Mouse (Mus musculus) layer of hippocampus, postnatal 25 days (tissue): ENCODE results near the gene Aurka. TPM values are rescaled to one million over a fixed set of nuclear protein-coding genes. Genes with fewer than 3 reads are reported as not detected.

Experiments used
- DNase-seq, 2 experiments: peaks; one replicate each; pipeline ENCODE4 v3.0.0; 2022; ENCODE audit warnings: mixed read lengths in 2 of 2, low spot score in 1 of 2; ENCODE audit errors: extremely low spot score in 1 of 2
- total RNA-seq, 2 experiments: library from RNA; stranded (reverse); gene quantifications; 2 replicates each; pipeline ENCODE4 v1.2.3; 2021

The Aurka gene
- total RNA-seq, 2 experiments from 2014 or later: 1.9 to 2.2 TPM

DNA sequence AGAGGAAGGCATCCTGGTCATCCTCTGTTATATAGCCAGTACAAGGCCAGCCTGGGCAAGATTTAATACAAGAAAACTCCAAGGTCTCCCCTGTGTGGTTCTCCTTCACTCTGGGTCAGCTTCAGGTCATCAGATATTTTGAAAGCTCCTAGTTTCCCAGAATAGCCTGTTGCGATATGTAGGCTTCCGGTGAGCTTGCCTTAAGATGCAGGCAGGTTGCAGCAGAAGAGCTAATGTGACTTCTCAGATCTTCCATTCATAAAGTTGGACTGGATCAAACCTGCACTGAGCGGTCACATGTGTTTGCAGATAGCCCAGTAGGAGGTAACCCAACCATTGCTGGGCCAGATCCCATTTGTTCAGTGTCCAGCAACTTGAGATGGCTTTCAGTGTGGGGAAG is 14.4 kb upstream of the Aurka start:
- DNase-seq: no peak

DNA sequence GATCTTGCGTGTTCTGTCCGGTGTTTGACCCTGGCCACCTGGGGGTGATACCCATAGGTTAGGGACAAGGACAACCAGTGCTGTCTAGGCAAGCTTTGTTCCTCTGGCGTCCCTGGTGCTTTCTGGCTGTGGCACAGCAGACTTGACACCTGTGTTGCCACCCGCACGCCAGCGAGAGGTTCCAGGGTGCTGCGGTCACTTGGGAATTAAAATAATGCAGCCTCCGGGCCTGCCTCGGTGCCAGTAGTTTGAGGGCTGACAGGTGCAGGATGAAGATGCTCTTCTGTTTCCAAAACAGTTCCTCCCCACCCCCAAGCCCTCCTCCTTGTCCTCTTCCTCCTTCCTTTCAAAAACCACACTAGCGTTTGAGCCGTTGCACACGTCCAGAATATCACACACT is 11.6 kb upstream of the Aurka start:
- no peak for DNase-seq

DNA sequence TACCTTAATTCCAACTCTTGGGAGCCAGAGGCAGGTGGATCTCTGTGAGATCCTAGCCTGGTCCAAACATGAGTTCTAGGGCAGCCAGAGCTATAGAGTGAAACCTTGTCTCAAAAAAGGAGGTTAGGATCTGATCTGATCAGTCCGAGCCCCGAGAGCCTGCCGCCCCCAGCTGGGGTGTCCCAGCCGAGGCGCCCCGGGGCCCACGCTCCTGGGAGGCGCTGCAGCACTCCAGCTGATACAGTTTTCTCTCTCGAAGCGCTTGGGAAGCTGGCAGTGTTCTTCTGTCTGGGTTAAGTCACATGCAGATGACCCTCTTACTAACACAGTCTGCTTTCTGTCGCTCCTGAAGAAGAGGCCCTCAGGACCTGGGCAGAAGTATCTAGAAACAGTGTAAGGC is 11.0 kb upstream of the Aurka start:
- DNase-seq: no peak

DNA sequence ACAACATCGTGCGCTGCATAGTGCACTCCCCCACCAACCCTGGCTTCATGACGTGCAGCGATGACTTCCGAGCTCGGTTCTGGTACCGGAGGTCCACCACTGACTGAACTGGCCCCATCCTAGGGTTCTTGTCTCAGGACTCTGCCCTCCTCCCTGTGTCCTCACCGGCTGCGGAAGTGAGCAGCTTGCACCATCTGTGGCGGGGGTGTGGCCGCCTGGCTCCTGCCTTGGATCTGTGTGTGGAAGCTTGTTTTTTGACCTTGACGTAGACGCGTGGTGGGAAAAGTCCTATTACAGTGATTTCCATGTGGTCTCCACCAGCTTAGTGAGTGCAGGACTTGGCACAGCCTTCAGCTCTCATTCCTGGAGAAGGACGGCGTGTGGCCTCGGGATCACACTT is 10.2 kb upstream of the Aurka start:
- DNase-seq: no peak

DNA sequence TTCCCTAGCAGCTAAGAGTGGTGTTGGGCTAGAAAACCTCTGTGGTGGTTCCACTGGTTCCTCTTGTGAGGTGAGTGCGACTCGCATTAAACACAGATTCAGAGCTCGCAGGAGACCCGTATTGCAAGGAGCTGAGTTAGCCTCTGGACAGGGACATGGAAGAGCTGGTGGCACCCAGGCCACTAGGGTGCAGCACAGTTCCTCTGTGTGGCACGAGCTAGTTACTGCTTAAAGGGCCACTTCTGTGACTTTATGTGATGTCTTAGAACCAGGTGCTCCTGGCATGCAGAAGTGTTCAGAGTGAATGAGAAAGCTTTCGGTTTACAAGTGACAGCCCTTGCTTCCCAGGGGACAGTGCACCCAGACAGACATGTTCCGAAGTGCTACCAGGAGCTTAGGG is 8.0 kb upstream of the Aurka start:
- peak in 1 of 2 experiments; percentile 49 for DNase-seq

DNA sequence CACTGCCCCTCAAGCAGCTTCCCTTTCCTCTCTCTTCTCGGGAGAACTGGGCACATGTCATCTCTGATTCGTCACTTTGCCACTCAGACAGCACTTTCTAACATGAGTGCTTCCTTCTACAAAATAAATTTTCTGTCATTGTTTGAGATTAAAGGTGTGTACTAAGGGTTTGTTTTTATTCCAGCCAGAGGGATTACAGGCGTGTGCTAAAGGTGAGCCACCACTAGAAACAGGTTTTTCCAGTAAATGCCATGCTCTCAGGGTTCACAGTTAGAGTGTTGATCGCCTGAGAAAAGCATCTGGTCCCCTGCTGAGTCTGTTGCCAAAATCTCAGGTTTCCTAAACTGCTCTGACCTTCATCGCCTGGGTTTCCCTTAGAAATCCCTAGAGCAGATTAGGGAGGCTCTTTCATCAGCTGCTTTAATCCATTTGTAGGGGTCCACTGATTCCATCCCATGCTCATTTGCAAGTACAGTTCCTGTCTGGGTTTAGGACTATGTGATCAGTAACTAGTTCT is 6.7 kb upstream of the Aurka start:
- no peak for DNase-seq

DNA sequence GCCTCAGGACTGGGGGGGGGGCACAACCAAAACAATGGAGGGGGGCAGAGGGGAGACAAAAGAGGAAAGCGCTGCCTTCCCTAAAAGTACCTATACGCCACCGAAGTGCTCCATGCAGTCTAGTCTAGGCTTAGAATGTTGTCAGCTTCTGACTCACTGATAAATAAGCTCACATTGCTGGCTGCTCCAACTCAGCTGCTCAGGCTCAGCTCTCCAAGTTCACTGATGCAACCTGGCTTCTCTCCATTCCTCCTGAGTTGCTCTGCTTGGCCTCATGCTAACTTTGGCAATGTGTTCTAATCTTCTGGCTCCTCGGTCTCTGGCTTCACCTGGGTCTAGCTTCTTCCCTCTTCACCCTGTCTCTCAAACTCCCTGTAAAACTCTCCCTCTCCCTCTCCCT is 6.2 kb upstream of the Aurka start:
- DNase-seq: no peak

DNA sequence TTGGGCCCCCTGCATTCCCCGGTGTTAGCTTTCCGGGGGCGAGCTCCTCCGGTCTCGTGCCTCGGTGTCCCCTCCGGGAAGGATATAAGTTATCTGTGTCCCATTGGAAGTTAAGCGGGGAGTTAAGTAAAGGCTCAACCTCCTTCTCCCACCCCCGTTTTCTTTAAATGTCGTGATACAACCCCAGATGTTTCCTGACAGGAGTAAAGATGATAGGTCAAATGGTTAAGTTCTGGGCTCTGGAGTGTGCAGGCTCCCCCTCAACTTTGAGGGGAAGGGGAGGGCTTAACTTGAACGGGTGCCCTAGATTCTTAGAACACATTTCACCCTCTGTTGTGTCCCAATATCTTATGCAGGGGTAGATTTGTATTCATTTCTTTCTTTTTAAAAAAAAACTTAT is 923 bp upstream of the Aurka start:
- DNase-seq: no peak

DNA sequence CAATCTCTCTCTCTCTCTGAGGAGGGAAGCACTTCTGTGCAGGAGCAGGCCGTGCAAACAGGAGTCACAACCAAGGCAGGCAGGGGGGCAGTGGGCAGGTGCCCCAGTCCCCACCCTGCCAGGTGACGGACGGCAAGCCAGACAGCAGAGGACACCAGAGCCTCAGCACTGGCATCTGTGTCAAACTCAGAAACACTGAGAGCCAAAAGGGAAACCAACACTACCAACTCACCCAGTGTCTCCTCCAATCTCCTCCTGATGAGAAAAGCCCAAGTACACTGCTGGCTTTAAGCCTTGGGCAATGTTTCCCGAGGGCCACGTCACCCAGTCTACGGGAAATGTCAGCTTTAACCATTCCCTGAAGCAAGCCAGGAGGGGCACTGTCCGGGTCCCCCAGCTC is 7.2 kb downstream of the Aurka start:
- no peak for DNase-seq

DNA sequence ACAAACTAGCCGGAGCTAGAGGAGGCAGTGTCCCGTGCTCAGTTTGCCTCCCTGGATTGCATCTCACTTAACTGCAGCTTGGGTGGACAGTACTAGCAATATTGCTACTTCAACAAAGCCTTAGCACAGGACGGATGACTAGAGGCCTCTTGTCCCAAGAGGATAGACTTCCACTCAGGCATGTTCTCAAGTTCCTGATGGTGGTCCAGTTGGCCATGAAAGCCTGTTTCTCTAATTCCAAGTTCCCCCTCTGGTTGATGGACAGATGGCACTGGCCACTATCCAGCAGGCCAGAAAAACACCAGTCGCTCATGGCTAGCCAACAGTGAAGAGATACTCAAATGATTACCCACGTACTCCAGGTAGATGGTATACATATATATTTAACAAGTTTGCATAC is 14.5 kb downstream of the Aurka start:
- no peak for DNase-seq

DNA sequence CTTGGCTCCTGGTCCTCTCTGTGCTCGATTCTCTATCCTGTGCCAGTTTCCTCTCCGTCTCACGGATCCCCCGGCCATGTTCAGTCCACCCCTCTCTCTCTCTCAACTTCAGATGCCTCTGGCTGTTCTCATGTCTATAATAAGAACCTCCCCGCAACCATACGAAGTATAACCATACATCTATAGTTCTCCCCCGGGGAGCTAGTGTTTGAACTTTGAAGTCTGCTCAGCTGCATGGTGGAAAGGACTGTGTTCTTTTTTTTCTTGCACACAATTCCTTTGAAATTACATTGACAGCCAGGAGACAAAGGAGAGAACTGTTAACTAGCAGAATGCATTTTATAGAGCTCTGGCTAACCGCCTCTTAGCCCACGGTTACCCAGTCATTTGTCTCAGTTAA is 15.6 kb downstream of the Aurka start:
- DNase-seq: no peak

DNA sequence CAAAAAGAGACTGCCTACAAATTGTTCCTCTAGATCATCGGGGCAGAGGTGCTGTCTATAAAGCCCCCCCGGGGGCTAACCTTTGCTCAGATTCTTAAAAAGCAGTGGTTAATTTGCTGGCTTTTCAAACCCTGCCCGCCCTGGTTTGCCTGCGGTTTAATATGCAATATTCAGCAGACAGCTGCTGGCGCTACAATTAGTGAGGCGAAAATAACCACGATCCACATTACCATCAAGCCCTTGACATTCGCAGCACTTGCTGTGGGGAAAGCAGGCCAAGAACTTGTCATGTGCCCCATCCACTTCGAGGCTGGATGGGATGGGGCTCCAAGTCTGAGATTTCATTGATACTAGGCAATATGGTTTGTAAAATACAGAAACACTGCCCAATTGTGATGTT is 17.1 kb downstream of the Aurka start:
- DNase-seq: no peak

DNA sequence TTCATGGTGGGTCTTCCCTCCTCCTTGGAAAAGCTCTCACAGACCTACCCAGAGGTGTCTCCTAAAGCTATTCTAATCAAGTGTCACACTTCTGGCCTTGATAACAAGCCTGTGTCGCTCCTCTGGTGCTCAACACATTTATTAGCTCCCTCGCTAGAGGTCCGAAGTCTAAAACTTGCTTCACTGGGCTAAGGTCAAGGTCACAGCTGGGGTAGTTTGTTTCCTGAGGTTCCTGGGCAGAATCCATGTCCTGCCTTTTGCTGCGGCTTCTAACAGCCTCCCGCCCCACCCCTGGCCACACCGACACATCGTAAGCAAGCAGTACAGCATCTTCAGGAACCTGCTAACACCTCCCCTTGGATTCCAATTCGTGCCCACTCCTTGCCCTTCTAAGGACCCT is 19.6 kb downstream of the Aurka start:
- no peak for DNase-seq

DNA sequence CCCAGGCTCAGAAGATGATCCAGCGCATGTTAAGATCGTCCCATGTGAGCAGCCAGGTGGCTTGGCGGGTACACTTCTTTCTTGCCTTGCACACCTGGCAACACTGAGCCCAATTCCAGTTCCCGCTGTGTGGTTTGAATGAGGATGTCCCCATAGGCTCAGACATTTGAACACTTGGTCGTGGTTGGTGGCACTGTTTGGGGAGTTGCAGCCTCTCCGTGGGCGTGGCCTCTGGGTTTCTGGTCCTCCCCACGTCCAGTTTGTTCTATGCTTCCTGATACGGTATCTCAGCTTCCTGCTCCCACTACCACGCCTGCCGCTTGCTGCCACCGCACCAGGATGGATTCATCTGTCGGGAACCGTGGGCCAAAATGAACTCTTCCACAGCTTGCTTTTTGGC is 20.6 kb downstream of the Aurka start:
- no peak for DNase-seq

DNA sequence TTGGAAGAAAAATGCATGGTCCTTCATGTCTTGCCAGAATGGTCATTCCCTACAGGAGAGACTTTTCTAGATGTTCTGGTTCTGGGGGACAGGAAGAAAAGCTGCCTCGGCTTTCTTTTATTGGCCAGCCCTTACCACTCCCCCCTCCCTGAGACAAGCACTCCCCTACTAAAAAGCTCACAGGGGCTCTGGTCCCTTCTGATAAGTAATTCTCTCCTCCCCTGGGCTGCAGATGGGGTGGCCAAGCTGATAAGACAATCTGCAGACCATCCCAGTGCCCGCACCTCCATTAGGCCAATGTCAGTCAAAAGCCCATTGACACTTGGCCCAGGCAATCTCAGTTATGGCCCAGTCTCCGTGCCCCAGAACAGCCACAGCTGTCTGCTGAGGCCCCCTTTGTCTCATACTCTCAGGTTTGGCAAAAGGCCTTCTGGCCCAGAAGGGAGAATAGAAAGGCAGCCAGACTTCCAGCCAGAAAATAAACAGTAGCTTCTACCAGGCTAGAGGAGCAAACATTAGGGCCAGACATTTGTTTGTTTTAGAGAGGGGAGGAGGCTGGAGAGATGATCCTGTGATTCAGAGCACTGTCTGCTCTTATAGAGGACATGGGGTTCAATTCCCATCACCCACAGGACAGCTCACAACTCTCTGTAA is 21.9 kb downstream of the Aurka start:
- no peak for DNase-seq

DNA sequence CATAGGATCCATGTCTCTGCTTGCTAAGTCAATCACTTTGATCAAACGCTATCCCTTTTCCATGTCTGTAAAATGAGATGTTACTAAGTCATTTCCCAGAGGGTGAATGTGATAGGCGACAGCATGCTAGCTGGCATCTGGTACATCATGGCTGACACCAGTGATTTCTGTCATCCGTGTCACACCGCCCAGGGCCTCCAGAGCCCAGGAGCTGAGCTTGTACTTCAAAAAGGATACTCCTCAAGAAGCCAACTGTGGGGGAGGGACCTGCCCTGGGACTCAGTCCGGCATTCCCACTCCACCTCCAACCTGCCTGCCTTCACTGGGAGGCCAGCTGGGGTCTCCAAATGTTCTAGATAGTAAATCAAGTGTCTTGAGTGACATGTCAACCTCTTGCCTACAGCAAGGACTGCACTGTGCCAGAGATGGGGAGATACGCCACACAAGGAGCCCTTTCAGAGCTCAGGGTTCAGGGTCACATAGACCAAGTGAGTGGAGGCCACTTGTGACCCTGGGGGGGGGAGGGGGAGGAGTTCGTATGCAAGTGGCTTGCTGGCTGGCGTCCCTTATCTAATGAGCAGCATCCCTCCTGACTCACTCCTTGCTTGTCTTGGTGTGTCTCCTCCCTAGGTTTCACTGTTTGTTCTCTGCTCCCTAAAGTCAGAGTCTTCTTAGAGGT is 23.3 kb downstream of the Aurka start:
- no peak for DNase-seq

DNA sequence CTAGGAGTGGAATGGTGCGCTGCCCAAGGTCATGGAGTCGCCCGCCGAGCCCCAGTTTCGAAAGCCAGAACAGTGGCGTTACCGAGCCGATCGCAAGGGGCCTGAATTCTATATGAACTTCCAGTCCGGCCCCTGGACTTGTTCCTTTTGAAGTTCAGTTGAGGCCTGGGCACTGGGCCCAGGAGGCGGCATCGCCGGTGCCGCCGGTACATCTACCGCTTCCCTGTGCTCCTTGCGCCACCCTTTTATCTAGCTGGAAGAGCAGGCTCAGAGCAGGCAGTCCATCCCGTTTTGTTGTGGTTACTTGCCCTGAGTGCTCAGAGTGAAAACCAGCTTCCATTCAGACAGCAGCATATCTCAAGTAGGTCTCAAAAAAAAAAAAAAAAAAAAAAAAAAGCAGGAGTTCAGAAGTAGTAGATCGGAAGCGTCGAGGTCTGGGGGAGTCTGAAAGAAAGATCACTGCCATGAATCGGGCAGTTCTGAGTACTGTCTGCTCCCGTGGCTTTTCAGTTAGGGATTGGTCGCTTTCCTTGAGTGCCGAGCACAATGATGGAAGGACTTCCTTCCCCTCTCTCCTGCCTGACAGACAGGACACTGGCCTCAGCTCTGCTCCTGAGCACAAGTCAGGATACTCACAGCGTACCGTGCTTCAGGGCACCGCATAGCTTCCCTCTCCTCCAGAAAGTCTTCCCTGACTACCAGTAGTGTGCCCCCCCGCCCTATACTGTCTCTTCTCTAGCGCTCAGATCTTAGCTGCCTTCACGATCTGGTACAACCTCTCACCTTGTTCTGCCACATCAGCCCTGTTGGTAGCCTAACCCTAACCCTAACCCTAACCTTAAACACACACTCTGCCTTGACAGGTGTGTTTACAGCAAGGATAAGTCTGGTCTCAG is 24.1 kb downstream of the Aurka start:
- no peak for DNase-seq

DNA sequence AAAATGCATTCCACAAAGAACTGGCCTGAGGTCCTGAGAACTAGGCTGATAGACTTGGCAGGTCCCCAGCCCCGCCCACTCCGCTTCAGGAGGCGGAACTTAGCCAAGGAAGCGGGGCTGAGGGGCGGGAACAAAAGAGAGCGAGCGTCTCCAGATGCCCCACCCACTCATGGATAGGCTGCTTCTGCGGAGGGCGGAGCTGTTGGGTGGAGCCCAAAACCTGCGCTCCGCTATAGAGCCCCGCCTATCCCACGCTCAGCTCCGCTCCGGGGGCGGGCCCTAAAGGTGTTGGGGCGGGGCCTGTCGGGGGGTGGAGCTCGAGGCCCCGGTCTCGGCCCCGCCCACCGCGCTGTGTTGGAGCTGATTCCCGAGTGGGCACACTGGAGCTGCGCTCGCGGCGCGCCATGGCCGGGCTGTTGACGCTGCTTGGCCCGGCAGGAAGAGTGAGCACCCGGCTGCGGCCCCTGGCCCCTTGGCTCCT is 25.0 kb downstream of the Aurka start, which contains the start of gene Fam210b:
TSS of gene Fam210b (plus strand) at position 308 of the 481 bp plus-strand sequence.
- peak; percentile 88 to 90 for DNase-seq

DNA sequence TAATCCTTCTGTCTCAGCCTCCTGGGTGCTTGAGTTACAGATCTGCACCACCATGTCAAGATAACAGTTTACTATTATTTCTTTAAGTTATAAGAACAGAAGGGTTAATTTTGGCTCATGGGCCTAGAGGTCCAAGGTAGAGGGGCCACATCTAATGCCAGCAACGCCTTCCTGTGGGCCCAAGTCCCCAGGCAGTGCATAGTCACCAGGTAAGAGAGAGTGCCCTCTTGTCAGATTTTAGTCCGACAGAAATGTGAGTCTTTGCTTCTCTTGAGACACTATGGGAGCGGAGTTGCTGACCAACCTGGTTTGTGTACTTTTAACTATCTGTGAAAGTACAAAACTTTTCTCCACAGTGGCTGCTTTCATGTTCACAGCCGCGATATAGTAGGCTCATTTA is 25.7 kb downstream of the Aurka start:
- no peak for DNase-seq

DNA sequence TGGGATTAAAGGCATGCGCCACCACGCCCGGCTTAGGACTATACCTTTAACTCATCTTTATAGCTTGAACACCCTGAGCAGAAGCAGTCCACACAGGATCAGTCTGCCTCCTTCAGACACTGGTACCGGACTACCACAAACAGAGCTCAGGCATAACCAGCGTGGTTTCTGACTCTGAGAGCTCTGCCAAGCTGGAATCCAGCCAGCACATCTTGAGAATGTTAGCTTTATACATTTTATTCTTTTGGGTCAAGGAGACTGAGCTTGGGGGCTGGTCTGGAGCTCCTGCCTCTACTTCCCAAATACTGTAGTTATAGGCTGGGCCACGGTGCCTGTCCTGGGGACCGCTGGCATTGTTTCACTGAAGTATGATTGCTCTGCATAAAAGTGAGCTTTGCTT is 26.6 kb downstream of the Aurka start:
- no peak for DNase-seq

DNA sequence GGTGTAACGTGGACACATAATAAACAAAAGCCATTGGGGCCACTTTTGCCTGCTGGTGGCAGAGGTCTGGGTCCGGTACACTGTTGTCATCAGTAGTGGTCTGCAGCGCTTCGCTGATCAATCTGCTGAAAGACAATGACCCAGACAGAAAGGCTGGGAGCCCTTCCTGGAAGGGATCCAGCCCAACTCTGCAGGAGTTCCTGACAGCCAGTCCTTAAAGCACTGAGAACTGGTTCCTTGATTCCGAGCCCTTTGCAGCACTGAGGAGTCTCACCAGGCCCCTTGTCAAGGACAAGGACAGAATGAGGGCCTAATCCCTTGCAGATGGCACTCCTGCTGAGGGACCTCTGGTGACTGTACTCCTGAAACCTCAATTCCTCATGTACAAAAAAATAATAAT is 28.7 kb downstream of the Aurka start:
- no peak for DNase-seq
